Mouse (Mus musculus) ES-E14 (cell line): ENCODE measurements at regions not wholly inside any gene's neighbourhood (a gene's known extent, or its start where the extent isn't known, plus 50 kb on each side); places are given as distances from the start of the nearest gene placed in this dataset.

Experiments used
- DNase-seq: peaks from one replicate; pipeline ENCODE4 v3.0.0-alpha.2; 2013; ENCODE audit warnings: low read depth, low spot score
- H3K27ac ChIP-seq: 2 replicates; pipeline ENCODE4 v1.5.1; 2012; ENCODE audit warnings: low read depth, mild to moderate bottlenecking, low read length, moderate library complexity, mixed read lengths; ENCODE audit not compliant: poor library complexity, insufficient read depth, severe bottlenecking
- H3K36me3 ChIP-seq: 2 replicates; pipeline ENCODE4 v1.6.1; 2012; ENCODE audit warnings: mild to moderate bottlenecking, low read length, moderate library complexity, mixed read lengths; ENCODE audit not compliant: control insufficient read depth, poor library complexity, insufficient read depth, severe bottlenecking
- H3K4me1 ChIP-seq, 2 experiments: fragments of 150-350 bp in 1 of 2; sonication (generic) in 1 of 2; 2 replicates each; pipeline ENCODE4 v1.6.1; 2012; ENCODE audit warnings: low read length in 2 of 2, mild to moderate bottlenecking in 1 of 2, mixed read lengths in 1 of 2; ENCODE audit not compliant: control insufficient read depth in 2 of 2, insufficient read depth in 2 of 2, poor library complexity in 1 of 2
- H3K4me3 ChIP-seq, 2 experiments: fragments of 150-350 bp in 1 of 2; sonication (generic) in 1 of 2; 2 replicates each; pipeline ENCODE4 v1.5.1; 2012; ENCODE audit warnings: low read length in 2 of 2, low read depth in 1 of 2, mild to moderate bottlenecking in 1 of 2, mixed read lengths in 1 of 2; ENCODE audit not compliant: insufficient read depth in 1 of 2, poor library complexity in 1 of 2, severe bottlenecking in 1 of 2
- H3K9ac ChIP-seq: 2 replicates; pipeline ENCODE4 v1.6.1; 2012; ENCODE audit warnings: low read depth, mild to moderate bottlenecking, low read length, mixed read lengths; ENCODE audit not compliant: poor library complexity, insufficient read depth, severe bottlenecking
- H3K9me3 ChIP-seq: fragments of 150-350 bp; sonication (generic); 2 replicates; pipeline ENCODE4 v1.6.1; 2012; ENCODE audit warnings: low read depth, mild to moderate bottlenecking, low read length; ENCODE audit not compliant: control insufficient read depth, insufficient read depth
- CHD2 ChIP-seq: IDR thresholded peaks from 2 replicates; pipeline ENCODE4 v1.6.1; 2014; ENCODE audit warnings: mild to moderate bottlenecking, low read depth, low read length, inconsistent platforms
- HCFC1 ChIP-seq: IDR thresholded peaks from 2 replicates; pipeline ENCODE4 v1.6.1; 2012; ENCODE audit warnings: low read length, inconsistent platforms, borderline replicate concordance; ENCODE audit not compliant: insufficient read depth
- MAFK ChIP-seq: IDR thresholded peaks from 2 replicates; pipeline ENCODE4 v1.6.1; 2014; ENCODE audit warnings: mild to moderate bottlenecking, low read depth, low read length, inconsistent platforms; ENCODE audit not compliant: insufficient read depth
- ZC3H11A ChIP-seq: IDR thresholded peaks from 2 replicates; pipeline ENCODE4 v1.6.1; 2012; ENCODE audit warnings: low read depth, mild to moderate bottlenecking, inconsistent platforms, low read length, borderline replicate concordance
- ZNF384 ChIP-seq: IDR thresholded peaks from 2 replicates; pipeline ENCODE4 v1.6.1; 2012; ENCODE audit warnings: low read depth, low read length, inconsistent platforms
- in situ Hi-C, 2 experiments: fragments of 600-800 bp; cut with MboI; formaldehyde crosslinking; loops; one replicate each; pipeline ENCODE4 v1.15.1; 2025; ENCODE audit warnings: low sequenced_read_pairs in 2 of 2, inconsistent platforms in 1 of 2; ENCODE audit not compliant: unreplicated experiment in 2 of 2

DNA sequence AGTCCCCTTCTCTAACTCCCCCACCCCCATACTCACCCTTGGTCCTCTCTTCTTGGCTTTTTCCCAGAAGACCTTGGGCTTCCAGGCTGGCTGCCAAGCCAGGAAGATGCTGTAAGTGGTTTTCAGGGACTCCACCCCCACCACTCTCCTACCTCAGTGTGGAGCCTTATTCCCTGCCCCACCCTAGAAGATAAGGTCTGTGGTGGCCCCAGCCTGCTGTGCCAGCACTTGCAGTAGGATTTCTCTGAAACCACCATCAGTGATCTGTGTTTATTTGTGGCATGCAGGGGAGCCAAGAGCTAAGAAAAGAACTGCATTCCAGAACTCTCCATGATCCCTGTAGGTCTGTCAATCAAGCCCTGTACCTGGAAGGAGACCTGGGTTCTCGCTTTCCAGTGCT is 346.4 kb upstream of the Tnp1 start:
- DNase-seq = no peak
- Histone ChIP-seq H3K9ac (no peak overlapping the region), H3K4me1 (no peaks in the 10 kb centered on the region), H3K36me3 (no peaks in the 10 kb centered on the region), H3K27ac (no peak overlapping the region), H3K9me3 (no peaks in the 10 kb centered on the region), H3K4me3 (no peak overlapping the region)
- TF ChIP-seq ZNF384 (no peak), ZC3H11A (no peak), MAFK (no peak), HCFC1 (no peak), CHD2 (no peak)
- in situ Hi-C loops = no loop called here

- in situ Hi-C loops = no loop called here
- Histone ChIP-seq H3K9me3 (no peaks in the 10 kb centered on the region), H3K4me1 (no peaks in the 10 kb centered on the region), H3K27ac (no peak overlapping the region), H3K36me3 (no peaks in the 10 kb centered on the region), H3K4me3 (no peak overlapping the region), H3K9ac (no peak overlapping the region)
- no peak for DNase-seq
- TF ChIP-seq CHD2 (no peak), MAFK (no peak), HCFC1 (no peak)
Measured at GRCm38 (mm10) chr1:73361300-73361699, 345.6 kb upstream of the Tnp1 start.

DNA sequence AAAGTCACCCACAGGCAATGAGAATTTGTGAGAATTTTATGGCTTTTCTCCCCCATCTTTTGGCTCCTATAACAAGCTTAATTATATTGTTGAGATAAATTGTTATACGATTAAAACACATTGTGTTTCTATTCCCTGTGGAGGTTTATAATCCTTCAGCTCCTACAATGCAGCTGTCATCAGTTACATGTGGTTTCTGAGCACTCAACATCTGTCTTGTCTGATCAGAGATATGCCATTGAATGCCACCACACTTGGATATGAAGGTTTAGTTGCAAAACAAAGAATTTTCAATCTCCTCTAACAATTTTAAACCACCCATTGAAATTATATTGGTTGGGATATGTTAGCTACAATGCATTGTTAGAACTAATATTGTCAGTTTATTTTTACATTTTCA is 338.7 kb upstream of the Tnp1 start:
- in situ Hi-C loops = no loop called here
- Histone ChIP-seq H3K4me3 (no peak overlapping the region), H3K9me3 (no peaks in the 10 kb centered on the region), H3K4me1 (no peaks in the 10 kb centered on the region), H3K27ac (no peak overlapping the region), H3K9ac (no peak overlapping the region), H3K36me3 (no peaks in the 10 kb centered on the region)
- no peak for DNase-seq
- TF ChIP-seq ZNF384 = no peak
- TF ChIP-seq HCFC1 = no peak
- TF ChIP-seq ZC3H11A = no peak
- no peak for TF ChIP-seq CHD2
- no peak for TF ChIP-seq MAFK

DNA sequence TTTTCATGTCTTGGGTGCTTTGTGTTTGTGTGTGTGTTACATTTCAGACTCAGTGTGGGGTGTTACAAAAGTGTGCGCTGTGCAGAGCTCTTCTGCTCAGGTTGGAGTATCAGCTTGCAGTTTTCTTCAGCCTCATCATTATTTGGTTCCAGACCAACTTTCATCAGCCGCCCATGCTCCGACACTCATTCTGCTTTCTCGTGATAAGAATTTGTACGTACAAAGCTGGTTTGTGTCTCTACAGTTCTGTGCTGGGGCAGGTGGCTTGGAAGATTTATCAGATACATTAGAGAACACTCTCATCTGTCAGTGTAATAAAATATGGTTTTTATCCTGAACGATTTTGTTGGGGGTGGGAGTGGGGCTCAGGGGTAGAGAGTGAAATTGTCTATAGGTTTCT is 332.8 kb upstream of the Tnp1 start:
- no peak for DNase-seq
- Histone ChIP-seq H3K36me3 (no peaks in the 10 kb centered on the region), H3K27ac (no peak overlapping the region), H3K9ac (no peak overlapping the region), H3K4me1 (no peaks in the 10 kb centered on the region), H3K9me3 (no peaks in the 10 kb centered on the region), H3K4me3 (no peak overlapping the region)
- TF ChIP-seq ZC3H11A (no peak), CHD2 (no peak), ZNF384 (no peak), HCFC1 (no peak), MAFK (no peak)
- in situ Hi-C loops = no loop called here

DNA sequence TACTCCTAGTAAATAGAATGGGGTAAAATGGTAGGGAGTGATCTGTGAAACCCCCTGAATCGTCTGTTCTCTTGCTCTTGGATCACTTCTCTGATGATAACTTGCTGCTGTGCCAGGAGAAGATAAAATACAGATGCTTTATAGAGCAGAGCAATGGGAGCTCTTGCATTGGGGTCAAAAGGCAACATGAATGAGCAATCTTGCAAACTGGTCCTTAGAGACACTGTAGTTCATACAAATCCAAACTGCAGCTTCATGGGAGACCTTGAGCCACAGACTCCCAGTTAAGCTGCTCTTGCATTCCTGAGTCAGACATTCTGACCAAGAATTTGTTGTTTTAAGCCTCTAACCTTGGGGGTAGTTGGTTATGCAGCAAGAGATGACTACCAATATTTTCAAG is 328.9 kb upstream of the Tnp1 start:
- no peak overlapping the region for H3K4me3 ChIP-seq
- in situ Hi-C loops = no loop called here
- DNase-seq = no peak

More for the DNA sequence above, 328.9 kb upstream of the Tnp1 start:
- Histone ChIP-seq H3K27ac (no peak overlapping the region), H3K36me3 (no peaks in the 10 kb centered on the region), H3K9me3 (no peaks in the 10 kb centered on the region), H3K9ac (no peak overlapping the region), H3K4me1 (no peaks in the 10 kb centered on the region)
- TF ChIP-seq ZC3H11A = no peak
- TF ChIP-seq HCFC1 = no peak
- no peak for TF ChIP-seq MAFK
- no peak for TF ChIP-seq CHD2
- TF ChIP-seq ZNF384 = no peak
